Mouse (Mus musculus) hindbrain, embryonic 11.5 days (tissue): ENCODE measurements around the gene Srrd. TPM values are rescaled to one million over a fixed set of nuclear protein-coding genes. Genes with fewer than 3 reads are reported as not detected.

Source experiments
- ATAC-seq: fragments of 200-750 bp; cut with Nextera tagmentation; 2 replicates; pipeline ENCODE4 v1.8.0; 2017; ENCODE audit warnings: mild to moderate bottlenecking, moderate TSS enrichment, moderate library complexity; ENCODE audit not compliant: low FRiP score
- DNase-seq: peaks from one replicate; pipeline ENCODE4 v3.0.0-alpha.2; 2015; ENCODE audit warnings: low spot score
- H3K27ac ChIP-seq: fragments of 300-500 bp; sonication (generic); 2 replicates; pipeline ENCODE4 v1.5.1; 2014; ENCODE audit warnings: mild to moderate bottlenecking, low read depth, low read length
- H3K27me3 ChIP-seq: fragments of 300-500 bp; sonication (generic); 2 replicates; pipeline ENCODE4 v1.6.1; 2014; ENCODE audit warnings: mild to moderate bottlenecking, low read length, moderate library complexity, mixed read lengths; ENCODE audit not compliant: control insufficient read depth, insufficient read depth
- H3K36me3 ChIP-seq: fragments of 300-500 bp; sonication (generic); 2 replicates; pipeline ENCODE4 v1.6.1; 2014; ENCODE audit warnings: mild to moderate bottlenecking, low read length, moderate library complexity, mixed read lengths; ENCODE audit not compliant: control insufficient read depth, insufficient read depth
- H3K4me1 ChIP-seq: fragments of 300-500 bp; sonication (generic); replicated peaks from 2 replicates; pipeline ENCODE4 v1.6.1; 2014; ENCODE audit warnings: low read length, mixed read lengths; ENCODE audit not compliant: control insufficient read depth, insufficient read depth
- H3K4me2 ChIP-seq: fragments of 300-500 bp; sonication (generic); replicated peaks from 2 replicates; pipeline ENCODE4 v1.6.1; 2014; ENCODE audit warnings: mild to moderate bottlenecking, low read depth, low read length
- H3K4me3 ChIP-seq: fragments of 300-500 bp; sonication (generic); 2 replicates; pipeline ENCODE4 v1.5.1; 2014; ENCODE audit warnings: low read depth, low read length
- H3K9ac ChIP-seq: fragments of 300-500 bp; sonication (generic); 2 replicates; pipeline ENCODE4 v1.6.1; 2014; ENCODE audit warnings: low read depth, low read length
- H3K9me3 ChIP-seq: fragments of 300-500 bp; sonication (generic); 2 replicates; pipeline ENCODE4 v1.6.1; 2016; ENCODE audit warnings: low read length; ENCODE audit not compliant: control insufficient read depth
- WGBS: fragments of 180-500 bp; shearing (Covaris S2); extraction: QIAGEN DNeasy Blood & Tissue Kit; methylation state at CpG from one replicate; pipeline ENCODE4 v1.1.7; 2014; 5-methylcytosine and 5-hydroxymethylcytosine counted together
- polyA plus RNA-seq: library from polyadenylated mRNA; unstranded; fragments of >200 nt; fragmentation: Nextera tagmentation; extraction: Ambion mirVana; gene quantifications from 2 replicates; pipeline ENCODE4 v1.2.1, GENCODE M21; 2014

Srrd gene
- polyA plus RNA-seq, result 49.8 and 50.5 TPM in 2 replicates

DNA sequence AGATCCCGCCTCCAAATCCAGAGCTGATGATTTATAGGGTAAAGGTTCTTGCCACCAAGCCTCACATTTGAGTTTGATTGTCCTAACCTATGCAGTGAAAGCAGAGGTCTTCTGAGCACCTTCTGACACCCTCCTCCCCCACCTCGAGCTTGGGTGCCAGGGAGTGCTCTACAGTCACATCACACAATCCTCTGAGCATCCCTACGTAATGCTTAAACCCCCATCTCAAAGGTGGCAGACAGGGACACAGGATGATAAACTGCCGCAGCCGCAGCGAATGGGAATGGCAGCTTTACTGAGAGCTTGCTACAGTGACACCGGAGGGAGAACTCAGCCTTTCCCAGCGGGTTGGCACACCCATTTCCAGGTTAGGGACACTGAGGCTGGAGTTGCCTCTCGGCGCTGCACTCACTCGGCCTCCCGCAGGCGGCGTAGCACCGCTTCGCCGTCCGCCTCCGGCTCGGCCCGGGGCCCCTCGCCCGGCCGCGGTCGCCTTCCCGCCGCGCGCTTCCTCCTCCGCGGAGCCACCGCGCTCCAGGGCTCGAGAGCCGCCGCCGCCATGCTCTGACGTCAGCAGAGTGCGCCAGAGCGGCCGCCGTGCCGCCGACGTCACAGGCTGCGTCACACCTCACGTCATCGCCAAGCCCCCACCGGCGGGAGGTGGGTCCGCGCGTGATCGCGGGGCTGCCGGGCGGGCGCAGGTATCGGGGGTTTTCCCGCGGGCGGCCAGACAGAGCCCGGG is at the start of gene Srrd, which contains the start of gene Hps4:
Gene Srrd (minus strand): TSS at position 578 of the 742 bp plus-strand sequence.
Gene Hps4 (plus strand): TSS at position 621 of the 742 bp plus-strand sequence.
- H3K9ac ChIP-seq, result peak within 1 kb of the TSS; percentile 67
- DNase-seq (peak; percentile 91), ATAC-seq (peak; percentile 59; the same call in 1 of the 2 replicates)
- WGBS, result 3% methylated on average over 44 of the region's 64 CpGs
- no peak within 1 kb of the TSS for H3K27ac ChIP-seq
- peaks cover 2% of the 10 kb centered on the region; the same call in 1 of the 2 replicates for H3K36me3 ChIP-seq
- no peaks in the 10 kb centered on the region for H3K27me3 ChIP-seq
- H3K9me3 ChIP-seq, result no peaks in the 10 kb centered on the region
- H3K4me2 ChIP-seq, result peak within 1 kb of the TSS; percentile 73
- H3K4me3 ChIP-seq, result peak within 1 kb of the TSS; percentile 90
- H3K4me1 ChIP-seq, result peaks cover 8% of the 10 kb centered on the region

DNA sequence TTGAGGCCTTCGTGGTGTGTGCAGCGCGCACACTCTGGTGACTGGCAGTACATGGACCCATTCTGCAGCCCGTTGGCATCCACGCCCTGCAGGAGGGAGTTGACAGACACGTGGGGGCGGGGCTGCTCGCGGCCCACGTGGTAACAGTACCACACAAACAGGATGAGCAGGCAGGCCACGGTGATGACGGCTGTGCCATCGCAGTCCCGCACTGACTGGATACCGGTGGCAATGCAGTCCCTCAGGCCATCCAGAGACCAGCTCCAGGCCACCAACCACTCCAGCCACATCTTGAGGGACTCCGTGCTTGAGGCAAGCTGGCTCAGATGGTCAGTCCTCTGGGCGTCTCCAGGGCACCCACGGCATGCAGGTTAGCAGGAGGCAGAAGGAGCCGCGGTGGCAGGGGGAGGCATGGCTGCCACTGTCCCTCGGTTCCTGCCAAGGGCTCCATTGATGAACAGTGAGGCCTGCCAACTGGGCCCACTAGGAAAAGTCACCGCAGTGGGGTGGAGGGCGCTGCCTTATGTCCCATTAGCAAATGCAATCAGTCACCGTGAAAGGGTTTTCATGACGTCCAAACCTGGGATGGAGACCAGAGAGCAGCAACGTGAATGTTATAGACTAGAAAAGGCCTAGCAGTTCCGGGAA is 49.0 kb upstream of the Srrd start:
- no peak overlapping the region for H3K4me2 ChIP-seq
- no peak for DNase-seq
- 66% methylated on average over 27 of the region's 27 CpGs for WGBS
- no peaks in the 10 kb centered on the region for H3K9me3 ChIP-seq
- H3K27ac ChIP-seq, result no peak overlapping the region
- ATAC-seq, result no peak
- no peak overlapping the region for H3K4me3 ChIP-seq
- no peaks in the 10 kb centered on the region for H3K36me3 ChIP-seq
- H3K9ac ChIP-seq, result no peak overlapping the region
- no peaks in the 10 kb centered on the region for H3K27me3 ChIP-seq
- H3K4me1 ChIP-seq, result peaks cover 2% of the 10 kb centered on the region

DNA sequence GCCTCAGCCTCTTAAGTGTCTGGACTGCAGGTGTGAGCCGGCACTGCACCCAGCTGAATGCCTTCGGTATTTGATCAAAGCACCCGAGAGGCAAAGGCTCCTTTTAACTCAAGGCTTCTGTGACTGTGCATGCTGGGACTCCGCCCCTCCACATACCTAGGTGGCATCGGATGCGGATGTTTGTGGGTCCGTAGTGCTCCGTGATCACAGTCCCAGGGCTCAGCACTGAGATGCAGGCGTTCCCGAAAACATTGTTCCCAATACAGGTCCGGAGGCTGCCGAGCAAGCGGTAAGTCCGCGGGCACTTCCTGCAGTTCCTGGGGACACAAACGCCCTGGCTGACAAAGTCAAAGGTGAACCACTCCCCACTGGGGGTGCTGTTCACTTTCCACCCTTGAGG is 48.2 kb upstream of the Srrd start:
- Histone ChIP-seq H3K36me3 (no peaks in the 10 kb centered on the region), H3K27me3 (no peaks in the 10 kb centered on the region), H3K4me2 (no peak overlapping the region), H3K9me3 (no peaks in the 10 kb centered on the region), H3K4me3 (no peak overlapping the region), H3K4me1 (peaks cover 2% of the 10 kb centered on the region), H3K27ac (no peak overlapping the region), H3K9ac (no peak overlapping the region)
- DNase-seq, result no peak
- WGBS, result 56% methylated on average over 16 of the region's 16 CpGs
- ATAC-seq, result no peak

DNA sequence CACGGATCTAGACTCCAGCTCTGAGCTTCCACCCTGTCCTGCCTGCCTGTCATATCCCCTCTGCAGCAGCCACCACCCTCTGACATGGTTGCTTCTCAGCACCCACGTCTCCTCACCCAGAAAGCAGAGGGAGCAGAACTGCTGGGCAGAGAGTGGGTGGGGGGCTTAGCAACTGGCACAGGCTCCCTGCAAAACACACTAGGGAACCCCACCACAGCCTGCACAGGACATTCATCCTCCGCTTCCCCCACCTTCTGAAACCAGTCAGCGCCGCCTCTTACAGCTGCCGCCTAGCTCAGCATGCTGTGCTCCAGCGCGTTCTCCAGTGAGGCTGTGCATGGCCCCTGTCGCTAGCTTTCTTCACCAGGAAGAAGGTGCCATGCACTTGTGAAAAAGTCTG is 46.5 kb upstream of the Srrd start:
- no peak overlapping the region for H3K4me2 ChIP-seq
- H3K27me3 ChIP-seq, result no peaks in the 10 kb centered on the region
- peaks cover 2% of the 10 kb centered on the region; the same call in 1 of the 2 replicates for H3K4me1 ChIP-seq
- H3K36me3 ChIP-seq, result no peaks in the 10 kb centered on the region; the same call in 1 of the 2 replicates
- H3K9ac ChIP-seq, result no peak overlapping the region
- 86% methylated on average over 9 of the region's 9 CpGs for WGBS
- no peak overlapping the region for H3K27ac ChIP-seq
- H3K4me3 ChIP-seq, result no peak overlapping the region
- DNase-seq (no peak), ATAC-seq (no peak)
- no peaks in the 10 kb centered on the region for H3K9me3 ChIP-seq

DNA sequence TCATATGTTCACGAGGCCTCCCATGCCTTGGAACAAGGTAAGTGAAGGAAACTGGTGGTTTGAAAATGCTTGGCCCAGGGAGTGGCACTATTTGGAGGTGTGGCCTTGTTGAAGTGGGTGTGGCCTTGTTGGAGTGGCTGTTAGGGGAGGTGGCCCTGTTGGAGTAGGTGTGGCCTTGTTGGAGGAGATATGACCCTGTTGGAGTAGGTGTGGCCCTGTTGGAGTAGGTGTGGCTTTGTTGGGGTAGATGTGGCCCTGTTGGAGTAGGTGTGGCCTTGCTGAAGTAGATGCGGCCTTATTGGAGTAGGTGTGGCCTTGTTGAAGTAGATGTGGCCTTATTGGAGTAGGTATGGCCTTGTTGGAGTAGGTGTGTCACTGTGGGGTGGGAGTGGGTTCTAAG is 43.1 kb upstream of the Srrd start:
- Histone ChIP-seq H3K4me2 (no peak overlapping the region), H3K9me3 (no peaks in the 10 kb centered on the region), H3K4me1 (no peaks in the 10 kb centered on the region), H3K36me3 (no peaks in the 10 kb centered on the region; the same call in 1 of the 2 replicates), H3K27me3 (no peaks in the 10 kb centered on the region), H3K4me3 (no peak overlapping the region), H3K9ac (no peak overlapping the region), H3K27ac (no peak overlapping the region)
- DNase-seq, result no peak
- no peak for ATAC-seq
- 89% methylated on average over 2 of the region's 2 CpGs for WGBS

DNA sequence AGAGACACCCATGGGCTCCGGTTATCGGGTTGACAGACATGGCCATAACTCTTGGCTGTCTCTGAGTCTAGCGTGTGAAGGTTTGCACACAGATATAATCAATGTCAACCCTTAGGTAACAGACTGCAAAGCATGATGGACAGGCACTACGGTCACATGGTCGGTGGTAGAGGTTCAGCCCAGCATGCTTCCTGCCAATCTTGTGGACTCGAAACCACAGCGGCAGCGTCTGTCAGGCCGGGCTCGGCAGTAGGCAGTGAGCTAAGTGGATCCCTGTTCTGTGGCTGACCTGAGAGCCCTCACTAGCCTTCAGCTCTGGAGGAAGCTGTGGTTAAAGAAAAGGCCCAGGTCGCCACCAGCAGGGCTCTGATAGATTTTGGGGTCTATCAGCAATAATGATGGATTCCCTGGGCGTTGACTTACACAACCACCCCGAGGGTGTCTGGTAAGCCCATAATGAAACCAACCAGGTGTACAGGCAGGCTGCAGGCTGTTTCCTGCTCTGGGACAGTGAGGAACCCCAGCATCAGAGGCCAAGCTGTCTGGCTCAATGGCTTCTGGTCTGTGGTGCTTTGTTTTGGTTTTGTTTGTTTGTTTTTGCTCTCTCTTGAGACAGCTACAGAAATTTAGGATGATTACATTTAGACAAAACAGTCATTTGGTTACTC is 42.1 kb upstream of the Srrd start:
- Histone ChIP-seq H3K4me2 (no peak overlapping the region), H3K27me3 (no peaks in the 10 kb centered on the region), H3K9ac (no peak overlapping the region), H3K4me1 (no peaks in the 10 kb centered on the region), H3K4me3 (no peak overlapping the region), H3K9me3 (no peaks in the 10 kb centered on the region), H3K36me3 (no peaks in the 10 kb centered on the region; the same call in 1 of the 2 replicates), H3K27ac (no peak overlapping the region)
- DNase-seq (no peak), ATAC-seq (no peak)
- WGBS, result 89% methylated on average over 13 of the region's 13 CpGs

DNA sequence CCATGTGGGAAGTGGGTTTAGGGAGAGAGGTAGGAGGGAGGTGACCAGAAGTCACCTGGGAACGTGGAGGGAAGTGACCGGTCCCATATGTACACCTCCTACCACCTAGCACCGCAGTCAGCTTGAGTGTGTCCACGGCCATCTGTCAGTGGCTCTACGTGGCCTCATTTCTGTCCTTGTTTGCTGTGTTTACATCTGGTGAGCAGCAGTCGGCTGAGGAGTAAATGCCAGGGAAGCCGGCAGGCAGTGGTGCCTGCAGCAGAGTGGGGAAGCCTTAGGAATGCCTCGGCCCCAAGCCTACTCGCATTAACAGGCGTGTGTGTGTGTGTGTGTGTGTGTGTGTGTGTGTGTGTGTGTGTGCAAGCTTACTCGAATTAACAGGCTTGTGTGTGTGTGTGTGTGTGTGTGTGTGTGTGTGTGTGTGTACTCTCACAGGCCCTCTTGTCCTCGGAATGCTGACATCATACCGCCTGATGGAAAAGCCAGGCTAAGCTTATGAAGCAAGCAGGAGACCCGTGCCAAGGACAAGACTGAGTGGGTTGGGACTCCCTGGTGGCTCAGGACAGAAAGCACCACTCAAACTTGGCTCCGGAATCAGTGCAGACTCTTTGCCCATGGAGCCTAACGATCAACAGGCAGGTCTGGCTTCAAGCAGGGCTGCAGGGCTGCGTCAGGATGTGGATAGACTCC is 39.9 kb upstream of the Srrd start:
- Histone ChIP-seq H3K4me3 (no peak overlapping the region), H3K4me1 (no peaks in the 10 kb centered on the region), H3K9me3 (no peaks in the 10 kb centered on the region), H3K27ac (no peak overlapping the region; the same call in 1 of the 2 replicates), H3K4me2 (no peak overlapping the region), H3K9ac (no peak overlapping the region), H3K36me3 (no peaks in the 10 kb centered on the region; the same call in 1 of the 2 replicates), H3K27me3 (no peaks in the 10 kb centered on the region)
- ATAC-seq (no peak), DNase-seq (no peak)
- 71% methylated on average over 17 of the region's 17 CpGs for WGBS

DNA sequence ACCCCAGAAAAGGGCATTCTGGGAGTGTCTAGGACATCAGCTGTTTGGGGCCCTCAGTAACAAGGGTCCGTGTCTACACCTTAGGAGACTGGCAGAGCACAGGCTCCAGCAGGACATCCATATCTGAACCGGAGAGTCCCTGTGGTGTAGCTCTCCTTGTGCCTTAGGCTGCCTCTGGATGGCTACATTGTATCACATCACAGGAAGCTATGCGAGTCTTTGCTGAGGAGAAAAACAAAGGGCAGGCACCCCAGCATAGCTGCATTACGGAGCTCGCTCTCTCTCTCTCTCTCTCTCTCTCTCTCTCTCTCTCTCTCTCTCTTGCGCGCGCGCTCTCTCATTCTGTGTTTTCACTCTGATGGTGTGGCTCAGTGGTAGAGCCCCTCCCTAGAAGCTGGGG is 39.2 kb upstream of the Srrd start:
- H3K9ac ChIP-seq, result no peak overlapping the region
- ATAC-seq, result no peak
- no peaks in the 10 kb centered on the region for H3K4me1 ChIP-seq
- no peaks in the 10 kb centered on the region for H3K27me3 ChIP-seq
- WGBS, result 64% methylated on average over 9 of the region's 9 CpGs
- H3K4me2 ChIP-seq, result no peak overlapping the region
- H3K4me3 ChIP-seq, result no peak overlapping the region
- DNase-seq, result no peak
- no peaks in the 10 kb centered on the region for H3K9me3 ChIP-seq
- peak overlapping the region; percentile 3; the same call in 1 of the 2 replicates for H3K27ac ChIP-seq
- H3K36me3 ChIP-seq, result no peaks in the 10 kb centered on the region; the same call in 1 of the 2 replicates
